Mouse (Mus musculus): ENCODE results near the gene Ptpn18. TPM values are rescaled to one million over a fixed set of nuclear protein-coding genes. Genes with fewer than 3 reads are reported as not detected.
"Not testable (repeated sequence)": the region's sequence is repeated elsewhere in the genome, so short reads cannot be mapped to it uniquely, and the experiment has no call there.

The Ptpn18 gene
- polyA plus RNA-seq, 1 experiment from 2014 or later = 7.9 TPM

GRCm38 (mm10) chr1:34516595-34516994, 57.0 kb downstream of the Ptpn18 start:
- Histone ChIP-seq H3K4me1 (ENCODE audit: control insufficient read depth, insufficient read depth, low read length) (no peaks in the 10 kb centered on the region), H3K4me3 (ENCODE audit: low read depth, low read length) (no peak overlapping the region), H3K9me3 (ENCODE audit: control insufficient read depth, low read length) (no peaks in the 10 kb centered on the region), H3K9ac (ENCODE audit: low read length) (no peak overlapping the region), H3K27ac (replicated peaks; ENCODE audit: low read depth, low read length) (no peak overlapping the region), H3K4me2 (ENCODE audit: low read depth, severe bottlenecking) (no peak overlapping the region), H3K36me3 (ENCODE audit: control insufficient read depth, insufficient read depth, low read length) (no peaks in the 10 kb centered on the region), H3K27me3 (ENCODE audit: control insufficient read depth, insufficient read depth, low read length) (no peaks in the 10 kb centered on the region)
- DNase-seq (ENCODE audit: low spot score) (no peak), ATAC-seq (ENCODE audit: insufficient number of reproducible peaks, low FRiP score, low TSS enrichment, low read depth) (no peak)
- 28% methylated on average over 5 of the region's 5 CpGs for WGBS

- not testable (repeated sequence) for ATAC-seq (ENCODE audit: insufficient number of reproducible peaks, low FRiP score, low TSS enrichment, low read depth); H3K27me3 ChIP-seq (ENCODE audit: control insufficient read depth, insufficient read depth, low read length); H3K36me3 ChIP-seq (ENCODE audit: control insufficient read depth, insufficient read depth, low read length); H3K4me1 ChIP-seq (ENCODE audit: control insufficient read depth, insufficient read depth, low read length); H3K27ac ChIP-seq (replicated peaks; ENCODE audit: low read depth, low read length); H3K4me3 ChIP-seq (ENCODE audit: low read depth, low read length); H3K9ac ChIP-seq (ENCODE audit: low read length); H3K9me3 ChIP-seq (ENCODE audit: control insufficient read depth, low read length); H3K4me2 ChIP-seq (ENCODE audit: low read depth, severe bottlenecking); DNase-seq (ENCODE audit: low spot score)
- 53% methylated on average over 6 of the region's 6 CpGs for WGBS
Measured at GRCm38 (mm10) chr1:34517297-34517696, 57.7 kb downstream of the Ptpn18 start.

GRCm38 (mm10) chr1:34517797-34518196, 58.2 kb downstream of the Ptpn18 start:
- H3K9ac ChIP-seq (ENCODE audit: low read length); H3K4me1 ChIP-seq (ENCODE audit: control insufficient read depth, insufficient read depth, low read length); H3K4me3 ChIP-seq (ENCODE audit: low read depth, low read length); H3K9me3 ChIP-seq (ENCODE audit: control insufficient read depth, low read length); H3K27ac ChIP-seq (replicated peaks; ENCODE audit: low read depth, low read length); DNase-seq (ENCODE audit: low spot score); ATAC-seq (ENCODE audit: insufficient number of reproducible peaks, low FRiP score, low TSS enrichment, low read depth); H3K4me2 ChIP-seq (ENCODE audit: low read depth, severe bottlenecking); H3K27me3 ChIP-seq (ENCODE audit: control insufficient read depth, insufficient read depth, low read length); H3K36me3 ChIP-seq (ENCODE audit: control insufficient read depth, insufficient read depth, low read length): not testable (repeated sequence)
- 68% methylated on average over 1 of the region's 1 CpGs for WGBS

GRCm38 (mm10) chr1:34518259-34518658, 58.7 kb downstream of the Ptpn18 start:
- no peak for ATAC-seq (ENCODE audit: insufficient number of reproducible peaks, low FRiP score, low TSS enrichment, low read depth)
- Histone ChIP-seq H3K27ac (replicated peaks; ENCODE audit: low read depth, low read length) (no peak overlapping the region), H3K9ac (ENCODE audit: low read length) (no peak overlapping the region), H3K4me2 (ENCODE audit: low read depth, severe bottlenecking) (no peak overlapping the region), H3K36me3 (ENCODE audit: control insufficient read depth, insufficient read depth, low read length) (no peaks in the 10 kb centered on the region), H3K27me3 (ENCODE audit: control insufficient read depth, insufficient read depth, low read length) (no peaks in the 10 kb centered on the region), H3K4me1 (ENCODE audit: control insufficient read depth, insufficient read depth, low read length) (no peaks in the 10 kb centered on the region), H3K9me3 (ENCODE audit: control insufficient read depth, low read length) (no peaks in the 10 kb centered on the region), H3K4me3 (ENCODE audit: low read depth, low read length) (no peak overlapping the region)
- DNase-seq (ENCODE audit: low spot score) = no peak
- WGBS = 84% methylated on average over 1 of the region's 1 CpGs

- Histone ChIP-seq H3K36me3 (ENCODE audit: control insufficient read depth, insufficient read depth, low read length) (no peaks in the 10 kb centered on the region), H3K9me3 (ENCODE audit: control insufficient read depth, low read length) (no peaks in the 10 kb centered on the region), H3K4me1 (ENCODE audit: control insufficient read depth, insufficient read depth, low read length) (no peaks in the 10 kb centered on the region), H3K27ac (replicated peaks; ENCODE audit: low read depth, low read length) (no peak overlapping the region), H3K4me2 (ENCODE audit: low read depth, severe bottlenecking) (no peak overlapping the region), H3K4me3 (ENCODE audit: low read depth, low read length) (no peak overlapping the region), H3K27me3 (ENCODE audit: control insufficient read depth, insufficient read depth, low read length) (no peaks in the 10 kb centered on the region), H3K9ac (ENCODE audit: low read length) (no peak overlapping the region)
- DNase-seq (ENCODE audit: low spot score) (no peak), ATAC-seq (ENCODE audit: insufficient number of reproducible peaks, low FRiP score, low TSS enrichment, low read depth) (no peak)
- WGBS = 71% methylated on average over 6 of the region's 6 CpGs
Measured at GRCm38 (mm10) chr1:34522205-34522849, 62.8 kb downstream of the Ptpn18 start.

GRCm38 (mm10) chr1:34522850-34523244, 63.3 kb downstream of the Ptpn18 start:
- Histone ChIP-seq H3K4me2 (ENCODE audit: low read depth, severe bottlenecking) (no peak overlapping the region), H3K9ac (ENCODE audit: low read length) (no peak overlapping the region), H3K27me3 (ENCODE audit: control insufficient read depth, insufficient read depth, low read length) (no peaks in the 10 kb centered on the region), H3K27ac (replicated peaks; ENCODE audit: low read depth, low read length) (no peak overlapping the region), H3K9me3 (ENCODE audit: control insufficient read depth, low read length) (no peaks in the 10 kb centered on the region), H3K4me3 (ENCODE audit: low read depth, low read length) (no peak overlapping the region), H3K36me3 (ENCODE audit: control insufficient read depth, insufficient read depth, low read length) (no peaks in the 10 kb centered on the region), H3K4me1 (ENCODE audit: control insufficient read depth, insufficient read depth, low read length) (no peaks in the 10 kb centered on the region)
- ATAC-seq (ENCODE audit: insufficient number of reproducible peaks, low FRiP score, low TSS enrichment, low read depth) (no peak), DNase-seq (ENCODE audit: low spot score) (no peak)
- 75% methylated on average over 3 of the region's 3 CpGs for WGBS

- Histone ChIP-seq H3K27ac (replicated peaks; ENCODE audit: low read depth, low read length) (no peak overlapping the region), H3K4me3 (ENCODE audit: low read depth, low read length) (no peak overlapping the region), H3K9ac (ENCODE audit: low read length) (no peak overlapping the region), H3K9me3 (ENCODE audit: control insufficient read depth, low read length) (no peaks in the 10 kb centered on the region), H3K4me1 (ENCODE audit: control insufficient read depth, insufficient read depth, low read length) (no peaks in the 10 kb centered on the region), H3K27me3 (ENCODE audit: control insufficient read depth, insufficient read depth, low read length) (no peaks in the 10 kb centered on the region), H3K4me2 (ENCODE audit: low read depth, severe bottlenecking) (no peak overlapping the region), H3K36me3 (ENCODE audit: control insufficient read depth, insufficient read depth, low read length) (no peaks in the 10 kb centered on the region)
- no peak for ATAC-seq (ENCODE audit: insufficient number of reproducible peaks, low FRiP score, low TSS enrichment, low read depth)
- 87% methylated on average over 3 of the region's 3 CpGs for WGBS
- DNase-seq (ENCODE audit: low spot score) = no peak
Measured at GRCm38 (mm10) chr1:34523647-34524046, 64.1 kb downstream of the Ptpn18 start.

Measured in limb, embryonic 11.5 days (tissue).